ENCODE assay signal across 9 mouse cellular contexts in genomic region chr13:23269681-23270080, GRCm38 (mm10). TPM values are rescaled to one million over a fixed set of nuclear protein-coding genes. Genes with fewer than 3 reads are reported as not detected.
A peak's percentile ranks its signal among the peaks of the same experiment; 100 is the strongest.
DNase-seq lines count a peak whose midpoint lies in the region; ATAC-seq and TF ChIP-seq lines count a peak whose summit lies in the region.
"Had no signal": no experiment of that assay in that cellular context is flagged by ENCODE, and none has a peak within 500 bp of the region (broad histone marks: within the 10 kb centered on the region; RNA-seq: fewer than 3 reads in every experiment).

No protein-coding gene starts in this region.

- peak; percentile 1 for DNase-seq in lung, embryonic 14.5 days
- no peak for DNase-seq in lung, postnatal 4 days
- DNase-seq in thymus, postnatal 25 days: no peak
- no peak for DNase-seq in natural killer cell, adult 2 months (ENCODE audit: low spot score in 2 of 2)
- no peak for DNase-seq in urinary bladder, adult 18-20 months (ENCODE audit: low spot score in 2 of 2)

- H3K4me3 ChIP-seq in lung, embryonic 14.5 days (ENCODE audit: low read depth, low read length): peak overlapping the region; percentile 29
- peak overlapping the region; percentile 36 for H3K4me3 ChIP-seq in forebrain, embryonic 13.5 days
- peak overlapping the region; percentile 26; the same call in 1 of the 2 replicates for H3K4me3 ChIP-seq in limb, embryonic 15.5 days
- H3K4me3 ChIP-seq in stomach, embryonic 14.5 days (ENCODE audit: low read depth, low read length): peak overlapping the region; percentile 24

- H3K9me3 ChIP-seq in lung, embryonic 14.5 days (ENCODE audit: low read depth, low read length): no peaks in the 10 kb centered on the region
- H3K9me3 ChIP-seq in forebrain, embryonic 13.5 days (replicated peaks): no peaks in the 10 kb centered on the region
- no peaks in the 10 kb centered on the region for H3K9me3 ChIP-seq in limb, embryonic 15.5 days
- no peaks in the 10 kb centered on the region for H3K9me3 ChIP-seq in stomach, embryonic 14.5 days (ENCODE audit: control insufficient read depth, low read depth, low read length)

- H3K9ac ChIP-seq in lung, embryonic 14.5 days: peak overlapping the region; percentile 13; the same call in 1 of the 2 replicates
- no peak overlapping the region for H3K9ac ChIP-seq in forebrain, embryonic 13.5 days
- H3K9ac ChIP-seq in limb, embryonic 15.5 days: no peak overlapping the region
- H3K9ac ChIP-seq in stomach, embryonic 14.5 days (replicated peaks; ENCODE audit: low read depth, low read length): no peak overlapping the region

- H3K4me1 ChIP-seq in lung, embryonic 14.5 days (ENCODE audit: insufficient read depth): no peaks in the 10 kb centered on the region
- 0 out of 2 replicates have a peak, but pooled peaks cover 5% of the 10 kb centered on the region for H3K4me1 ChIP-seq in forebrain, embryonic 13.5 days
- H3K4me1 ChIP-seq in limb, embryonic 15.5 days: peaks cover 6% of the 10 kb centered on the region; the same call in 1 of the 2 replicates
- H3K4me1 ChIP-seq in stomach, embryonic 14.5 days (ENCODE audit: control insufficient read depth, insufficient read depth, low read length): no peaks in the 10 kb centered on the region

- WGBS in lung, embryonic 14.5 days: 26% methylated on average over 11 of the region's 11 CpGs
- WGBS in forebrain, embryonic 13.5 days: 24% methylated on average over 11 of the region's 11 CpGs
- WGBS in limb, embryonic 15.5 days: 22% methylated on average over 11 of the region's 11 CpGs
- 28% methylated on average over 11 of the region's 11 CpGs for WGBS in stomach, embryonic 14.5 days

- ATAC-seq in lung, embryonic 14.5 days (ENCODE audit: insufficient read depth): no peak; the same call in 1 of the 2 replicates
- ATAC-seq in forebrain, embryonic 13.5 days: peak; percentile 42; the same call in 1 of the 2 replicates
- no peak for ATAC-seq in limb, embryonic 15.5 days (ENCODE audit: insufficient number of reproducible peaks, low FRiP score, low TSS enrichment, low read depth)
- ATAC-seq in stomach, embryonic 14.5 days (ENCODE audit: insufficient number of reproducible peaks, insufficient read depth, low FRiP score, low read depth): no peak

- TF ChIP-seq CTCF in lung, embryonic 14.5 days (IDR thresholded peaks at IDR 0.05; ENCODE audit: low read depth): no peak

- no peaks in the 10 kb centered on the region for H3K27me3 ChIP-seq in lung, embryonic 14.5 days (ENCODE audit: insufficient read depth, low read length)
- H3K27me3 ChIP-seq in forebrain, embryonic 13.5 days: no peaks in the 10 kb centered on the region
- H3K27me3 ChIP-seq in limb, embryonic 15.5 days: peaks cover 9% of the 10 kb centered on the region
- no peaks in the 10 kb centered on the region for H3K27me3 ChIP-seq in stomach, embryonic 14.5 days (ENCODE audit: control insufficient read depth, insufficient read depth, low read length)

- peak overlapping the region; percentile 56 for H3K4me2 ChIP-seq in lung, embryonic 14.5 days
- peak overlapping the region; percentile 51 for H3K4me2 ChIP-seq in forebrain, embryonic 13.5 days
- H3K4me2 ChIP-seq in limb, embryonic 15.5 days: peak overlapping the region; percentile 42
- H3K4me2 ChIP-seq in stomach, embryonic 14.5 days (replicated peaks; ENCODE audit: low read depth, low read length): peak overlapping the region; percentile 42

- H3K36me3 ChIP-seq in lung, embryonic 14.5 days (ENCODE audit: insufficient read depth): no peaks in the 10 kb centered on the region
- no peaks in the 10 kb centered on the region for H3K36me3 ChIP-seq in forebrain, embryonic 13.5 days (ENCODE audit: poor library complexity, severe bottlenecking)
- no peaks in the 10 kb centered on the region for H3K36me3 ChIP-seq in limb, embryonic 15.5 days
- H3K36me3 ChIP-seq in stomach, embryonic 14.5 days (ENCODE audit: control insufficient read depth, insufficient read depth, low read length): no peaks in the 10 kb centered on the region

- no peak overlapping the region for H3K27ac ChIP-seq in lung, embryonic 14.5 days (ENCODE audit: low read depth)
- H3K27ac ChIP-seq in forebrain, embryonic 13.5 days: no peak overlapping the region
- H3K27ac ChIP-seq in limb, embryonic 15.5 days: no peak overlapping the region
- no peak overlapping the region for H3K27ac ChIP-seq in stomach, embryonic 14.5 days (ENCODE audit: low read length)

RNA-seq across cellular contexts. Expression of gene Vmn1r223, which starts 22.7 kb away (rescaled TPM):
- polyA plus RNA-seq in lung, embryonic 14.5 days (2014; fragmentation: Nextera tagmentation; extraction: Ambion mirVana): not detected in 2 replicates
- not detected in 2 replicates for polyA plus RNA-seq in forebrain, embryonic 13.5 days (2015; fragmentation: Nextera tagmentation; extraction: Ambion mirVana)
- polyA plus RNA-seq in limb, embryonic 15.5 days (2015; fragmentation: Nextera tagmentation; extraction: Ambion mirVana): not detected in 2 replicates
- not detected in 2 replicates for polyA plus RNA-seq in stomach, embryonic 14.5 days (2014; fragmentation: Nextera tagmentation; extraction: Ambion mirVana)
- polyA plus RNA-seq: testis, adult 2 months had no signal

RNA-seq across cellular contexts. Expression of gene Vmn1r222, which starts 33.9 kb away (rescaled TPM):
- not detected in 2 replicates for polyA plus RNA-seq in lung, embryonic 14.5 days (2014; fragmentation: Nextera tagmentation; extraction: Ambion mirVana)
- not detected in 2 replicates for polyA plus RNA-seq in forebrain, embryonic 13.5 days (2015; fragmentation: Nextera tagmentation; extraction: Ambion mirVana)
- not detected in 2 replicates for polyA plus RNA-seq in limb, embryonic 15.5 days (2015; fragmentation: Nextera tagmentation; extraction: Ambion mirVana)
- polyA plus RNA-seq in stomach, embryonic 14.5 days (2014; fragmentation: Nextera tagmentation; extraction: Ambion mirVana): not detected in 2 replicates
- polyA plus RNA-seq: testis, adult 2 months had no signal

RNA-seq across cellular contexts. Expression of gene Vmn1r221, which starts 55.8 kb away (rescaled TPM):
- polyA plus RNA-seq in lung, embryonic 14.5 days (2014; fragmentation: Nextera tagmentation; extraction: Ambion mirVana): not detected in 2 replicates
- not detected in 2 replicates for polyA plus RNA-seq in forebrain, embryonic 13.5 days (2015; fragmentation: Nextera tagmentation; extraction: Ambion mirVana)
- polyA plus RNA-seq in limb, embryonic 15.5 days (2015; fragmentation: Nextera tagmentation; extraction: Ambion mirVana): not detected in 2 replicates
- not detected in 2 replicates for polyA plus RNA-seq in stomach, embryonic 14.5 days (2014; fragmentation: Nextera tagmentation; extraction: Ambion mirVana)
- polyA plus RNA-seq: testis, adult 2 months had no signal
